Mouse (Mus musculus) thymus, postnatal 25 days (tissue): Measurements from ENCODE around the gene Hdx.

ENCODE experiments used
- DNase-seq: peaks from one replicate; pipeline ENCODE4 v3.0.0; 2022

The Hdx gene

GRCm38 (mm10) chrX:111696356-111697282 is at the start of gene Hdx:
Gene Hdx, minus strand, starts transcription at chrX:111697079.
- no peak for DNase-seq

GRCm38 (mm10) chrX:111685665-111686064 is 11.2 kb downstream of the Hdx start:
- no peak for DNase-seq

- DNase-seq: no peak
These were observed 25.2 kb downstream of the Hdx start for GRCm38 (mm10) chrX:111671685-111672084.

- no peak for DNase-seq
These were observed 36.5 kb downstream of the Hdx start for GRCm38 (mm10) chrX:111660381-111660780.

- no peak for DNase-seq
These were observed 38.2 kb downstream of the Hdx start for GRCm38 (mm10) chrX:111658671-111659070.

- no peak for DNase-seq
These were observed 51.9 kb downstream of the Hdx start for GRCm38 (mm10) chrX:111644945-111645344.

GRCm38 (mm10) chrX:111640616-111641015 is 56.3 kb downstream of the Hdx start:
- DNase-seq: no peak

GRCm38 (mm10) chrX:111597631-111598161 is 99.2 kb downstream of the Hdx start:
- no peak for DNase-seq

GRCm38 (mm10) chrX:111587616-111588015 is 109.3 kb downstream of the Hdx start:
- DNase-seq: no peak

GRCm38 (mm10) chrX:111577044-111577443 is 119.8 kb downstream of the Hdx start:
- DNase-seq: no peak

- DNase-seq: no peak
These were observed 159.0 kb downstream of the Hdx start, which contains the start of gene Rps6ka6 for GRCm38 (mm10) chrX:111537859-111538258. Gene Rps6ka6, minus strand, starts transcription at chrX:111537959.
